Mouse (Mus musculus): ENCODE measurements around the gene Snrnp35. TPM values are rescaled to one million over a fixed set of nuclear protein-coding genes. Genes with fewer than 3 reads are reported as not detected.
A peak's percentile ranks its signal among the peaks of the same experiment; 100 is the strongest.

Snrnp35 gene
- 20.7 and 22.2 TPM in 2 replicates for polyA plus RNA-seq (2015; fragmentation: Nextera tagmentation; extraction: Ambion mirVana)

DNA sequence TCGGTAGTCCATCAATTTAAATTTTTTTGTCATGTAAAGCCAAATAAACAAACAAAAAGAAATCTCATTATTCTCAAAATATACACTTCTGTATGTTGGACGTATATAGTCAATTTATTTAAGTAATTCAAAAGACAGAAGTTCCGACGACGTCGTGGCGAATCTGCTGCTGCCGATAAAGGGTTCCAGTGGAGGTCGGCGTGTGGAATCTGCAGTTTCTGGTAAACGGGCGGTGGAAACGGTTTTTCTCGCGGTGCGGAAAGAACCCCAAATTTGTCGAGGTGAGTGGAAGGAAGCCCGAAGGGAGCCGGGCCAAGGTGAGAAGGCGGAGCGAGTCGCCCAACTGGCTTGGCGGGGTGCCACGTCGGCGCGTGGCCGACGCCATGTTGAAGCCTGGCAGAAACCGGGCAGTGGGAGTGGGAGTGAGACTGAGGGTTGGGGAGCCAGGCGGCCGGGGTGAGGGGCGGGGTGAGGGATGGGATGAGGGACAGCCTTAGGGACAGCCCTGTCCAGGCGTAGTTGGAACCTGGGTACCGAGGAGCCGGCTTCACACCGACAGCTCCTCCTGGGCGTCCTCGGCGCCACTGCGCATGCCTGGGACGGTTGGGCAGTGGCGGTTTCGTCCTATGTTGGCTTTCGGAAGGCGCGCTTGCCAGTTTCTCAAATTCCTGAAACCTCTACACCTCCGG is at the start of gene Snrnp35:
Gene Snrnp35, plus strand, starts transcription at position 169 of the 689 bp plus-strand sequence.
- ATAC-seq (ENCODE audit: low FRiP score): peak; percentile 92
- no peaks in the 10 kb centered on the region for H3K27me3 ChIP-seq (replicated peaks)

DNA sequence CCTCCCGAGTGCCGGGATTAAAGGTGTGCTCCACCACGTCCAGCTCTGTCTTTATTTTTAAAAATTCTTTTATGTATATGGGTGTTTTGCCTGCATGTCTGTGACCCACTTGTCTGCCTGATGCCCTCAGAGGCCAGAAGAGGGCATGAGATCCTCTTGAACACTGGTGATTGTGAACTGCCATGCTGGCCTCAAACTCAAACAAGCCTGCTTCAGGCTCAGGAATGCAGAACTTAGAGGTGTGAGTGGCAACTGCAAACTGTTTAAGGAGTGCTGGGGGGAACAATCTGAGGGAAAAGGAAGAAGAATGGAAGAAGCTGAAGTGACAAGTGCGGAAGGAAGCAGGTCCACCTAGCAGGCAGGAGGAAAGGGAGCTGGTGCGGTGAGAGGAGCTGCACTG is 44.7 kb upstream of the Snrnp35 start:
- Histone ChIP-seq H3K9ac (replicated peaks) (no peak overlapping the region), H3K27me3 (replicated peaks) (no peaks in the 10 kb centered on the region)

More for the DNA sequence above, at the start of gene Snrnp35:
- Histone ChIP-seq H3K9ac (replicated peaks) (peak within 1 kb of the TSS; percentile 61), H3K27ac (replicated peaks) (peak within 1 kb of the TSS; percentile 98), H3K4me3 (replicated peaks) (peak within 1 kb of the TSS; percentile 65), H3K4me1 (peaks cover 24% of the 10 kb centered on the region), H3K4me2 (peak within 1 kb of the TSS; percentile 66), H3K9me3 (replicated peaks) (no peaks in the 10 kb centered on the region), H3K36me3 (no peaks in the 10 kb centered on the region)
- WGBS: under 1% methylated on average over 48 of the region's 48 CpGs

DNA sequence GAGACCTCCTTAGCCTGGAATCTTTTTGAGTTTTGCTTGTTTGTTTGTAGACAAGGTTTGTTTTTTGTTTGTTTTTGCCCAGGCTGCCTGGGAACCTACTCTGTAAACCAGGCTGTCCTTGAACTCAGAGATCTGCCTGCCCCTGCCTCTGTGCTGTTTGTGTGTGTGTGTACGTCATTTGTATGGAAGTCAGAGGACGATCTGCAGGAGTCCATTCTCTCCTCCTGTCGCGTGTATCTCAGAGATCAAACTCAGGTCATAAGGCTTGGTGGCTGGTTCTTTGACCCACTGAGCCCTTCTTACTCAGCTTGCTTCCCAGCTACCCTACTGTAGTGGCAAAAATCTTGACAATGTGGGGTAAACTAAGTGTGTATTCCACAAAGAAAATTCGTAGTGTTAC is 44.2 kb upstream of the Snrnp35 start:
- Histone ChIP-seq H3K27me3 (replicated peaks) (no peaks in the 10 kb centered on the region), H3K9me3 (replicated peaks) (no peaks in the 10 kb centered on the region), H3K27ac (replicated peaks) (no peak overlapping the region; the same call in 1 of the 2 replicates), H3K9ac (replicated peaks) (no peak overlapping the region), H3K4me3 (replicated peaks) (peak overlapping the region; percentile 66; the same call in 1 of the 2 replicates), H3K4me1 (peaks cover 17% of the 10 kb centered on the region), H3K36me3 (no peaks in the 10 kb centered on the region), H3K4me2 (peak overlapping the region; percentile 100)
- no peak for ATAC-seq (ENCODE audit: low FRiP score)
- 70% methylated on average over 5 of the region's 5 CpGs for WGBS

More for the DNA sequence above, 44.7 kb upstream of the Snrnp35 start:
- Histone ChIP-seq H3K4me3 (replicated peaks) (no peak overlapping the region), H3K27ac (replicated peaks) (no peak overlapping the region), H3K4me2 (no peak overlapping the region), H3K4me1 (peaks cover 17% of the 10 kb centered on the region), H3K9me3 (replicated peaks) (no peaks in the 10 kb centered on the region), H3K36me3 (no peaks in the 10 kb centered on the region)
- WGBS: 92% methylated on average over 5 of the region's 5 CpGs
- ATAC-seq (ENCODE audit: low FRiP score): no peak

DNA sequence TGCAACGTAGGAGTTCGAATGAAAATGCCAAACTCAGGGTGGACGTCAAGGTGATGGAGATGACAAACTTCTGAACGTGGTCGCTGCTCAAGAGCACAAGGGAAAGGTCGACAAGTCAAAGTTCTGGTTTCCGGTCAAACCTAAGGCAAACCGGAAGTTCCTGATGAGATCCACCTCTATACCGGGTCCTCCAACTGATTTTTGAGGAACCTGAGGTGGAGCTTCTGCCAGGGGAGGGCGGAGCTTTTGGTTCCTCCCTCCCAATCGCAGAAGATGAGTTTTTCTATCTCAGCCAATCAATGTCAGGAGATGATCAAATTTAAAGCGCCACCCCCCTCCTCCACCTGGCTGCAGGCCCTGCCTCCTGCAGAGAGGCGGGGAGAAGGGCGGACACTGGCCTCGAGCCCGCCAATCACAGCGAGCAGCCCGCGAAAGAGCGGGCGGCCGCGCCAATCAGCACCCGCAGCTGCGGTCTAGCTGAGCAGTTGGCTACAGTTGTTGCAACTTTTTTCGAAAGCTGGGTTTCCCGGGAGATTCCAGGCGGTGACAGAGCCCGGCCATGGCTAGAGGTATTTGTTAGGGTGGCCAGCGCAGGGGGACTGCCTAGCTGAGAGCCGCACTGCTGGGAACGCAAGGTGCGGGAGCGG is 43.4 kb upstream of the Snrnp35 start, which contains the start of gene Kmt5a:
Gene Kmt5a, plus strand, starts transcription at position 484 of the 647 bp plus-strand sequence.
- Histone ChIP-seq H3K9me3 (replicated peaks) (no peaks in the 10 kb centered on the region), H3K36me3 (no peaks in the 10 kb centered on the region), H3K4me3 (replicated peaks) (peak within 1 kb of the TSS; percentile 66), H3K27me3 (replicated peaks) (no peaks in the 10 kb centered on the region), H3K4me1 (peaks cover 20% of the 10 kb centered on the region), H3K9ac (replicated peaks) (peak within 1 kb of the TSS; percentile 61), H3K4me2 (peak within 1 kb of the TSS; percentile 100), H3K27ac (replicated peaks) (peak within 1 kb of the TSS; percentile 73)
- peak; percentile 97 for ATAC-seq (ENCODE audit: low FRiP score)
- under 1% methylated on average over 34 of the region's 34 CpGs for WGBS

DNA sequence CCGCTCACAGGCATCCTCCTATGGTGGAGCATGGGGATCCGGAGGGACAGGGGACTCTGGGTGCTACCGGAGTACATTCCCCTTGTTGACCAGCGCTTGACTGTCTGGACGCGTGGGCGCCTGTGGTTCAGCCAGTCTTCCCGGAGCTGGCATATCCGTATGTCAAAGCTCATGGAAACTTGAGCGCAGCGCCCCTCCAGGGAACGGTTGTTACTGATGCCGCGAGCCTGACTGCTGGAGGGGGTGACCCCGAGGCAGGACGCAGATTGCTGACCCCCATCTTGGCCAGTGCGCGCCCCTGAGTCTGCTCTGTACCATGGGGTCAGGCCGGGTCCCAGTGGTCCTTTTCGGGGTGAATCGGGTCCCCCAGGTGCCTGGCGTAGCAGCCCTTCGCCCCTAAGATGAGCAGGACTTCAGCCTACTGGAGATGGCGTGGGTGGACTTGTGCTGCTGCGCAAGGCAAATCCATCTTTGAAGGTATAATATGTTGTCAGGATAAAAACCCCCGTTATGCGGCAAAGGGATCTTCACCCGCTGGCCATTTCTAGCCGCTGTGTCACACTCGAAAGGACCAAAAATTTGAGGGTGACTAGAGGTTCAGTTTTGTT is 42.7 kb upstream of the Snrnp35 start:
- peak; percentile 53 for ATAC-seq (ENCODE audit: low FRiP score)
- WGBS: under 1% methylated on average over 30 of the region's 30 CpGs
- Histone ChIP-seq H3K4me3 (replicated peaks) (peak overlapping the region; percentile 66), H3K9me3 (replicated peaks) (no peaks in the 10 kb centered on the region), H3K36me3 (no peaks in the 10 kb centered on the region), H3K9ac (replicated peaks) (peak overlapping the region; percentile 61), H3K4me2 (peak overlapping the region; percentile 100), H3K27me3 (replicated peaks) (no peaks in the 10 kb centered on the region), H3K27ac (replicated peaks) (peak overlapping the region; percentile 73), H3K4me1 (peaks cover 25% of the 10 kb centered on the region)

DNA sequence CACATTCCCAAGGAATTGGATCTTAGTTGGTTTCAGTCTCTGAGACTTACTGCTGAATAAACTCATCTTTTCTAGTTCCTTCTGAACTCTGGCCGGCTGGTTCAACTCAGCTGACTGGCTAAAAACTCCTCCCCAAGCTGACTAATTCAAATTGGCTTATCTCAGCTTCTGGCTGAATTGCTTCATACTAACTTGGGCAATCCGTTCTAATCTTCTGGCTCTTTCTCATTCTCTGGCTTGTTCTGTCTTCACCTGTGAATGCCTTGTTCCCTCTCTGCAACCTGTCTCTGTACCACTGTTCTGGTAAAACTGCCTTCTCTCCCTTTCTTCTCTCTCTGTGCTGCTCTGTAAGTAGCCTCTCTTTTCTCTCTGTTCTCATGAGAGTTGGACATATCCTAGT is 40.3 kb upstream of the Snrnp35 start:
- H3K4me3 ChIP-seq (replicated peaks): no peak overlapping the region
- no peaks in the 10 kb centered on the region for H3K9me3 ChIP-seq (replicated peaks)
- peaks cover 42% of the 10 kb centered on the region for H3K4me1 ChIP-seq
- no peak overlapping the region for H3K4me2 ChIP-seq
- no peak overlapping the region for H3K9ac ChIP-seq (replicated peaks)
- no peak for ATAC-seq (ENCODE audit: low FRiP score)
- H3K27me3 ChIP-seq (replicated peaks): no peaks in the 10 kb centered on the region
- H3K36me3 ChIP-seq: peaks cover 6% of the 10 kb centered on the region
- no peak overlapping the region for H3K27ac ChIP-seq (replicated peaks)
- 96% methylated on average over 2 of the region's 2 CpGs for WGBS

DNA sequence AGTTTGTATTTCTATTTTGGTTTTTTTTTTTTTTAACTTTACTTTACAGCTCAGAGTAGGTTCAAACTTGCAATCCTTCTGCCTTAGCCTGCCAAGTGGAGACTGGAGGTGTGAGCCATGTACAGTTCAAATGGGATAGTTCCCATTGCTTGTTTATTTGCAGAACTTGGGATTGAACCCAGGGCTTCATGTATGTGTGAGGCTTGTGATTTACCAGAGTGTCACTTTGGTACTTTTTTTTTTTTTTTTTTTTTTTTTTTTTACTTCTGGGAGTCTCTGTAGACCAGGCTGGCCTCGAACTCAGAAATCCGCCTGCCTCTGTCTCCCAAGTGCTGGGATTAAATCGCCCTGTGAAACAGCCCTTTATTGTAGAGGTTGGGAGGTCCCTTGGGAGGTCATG is 38.7 kb upstream of the Snrnp35 start:
- H3K4me2 ChIP-seq: peak overlapping the region; percentile 89

DNA sequence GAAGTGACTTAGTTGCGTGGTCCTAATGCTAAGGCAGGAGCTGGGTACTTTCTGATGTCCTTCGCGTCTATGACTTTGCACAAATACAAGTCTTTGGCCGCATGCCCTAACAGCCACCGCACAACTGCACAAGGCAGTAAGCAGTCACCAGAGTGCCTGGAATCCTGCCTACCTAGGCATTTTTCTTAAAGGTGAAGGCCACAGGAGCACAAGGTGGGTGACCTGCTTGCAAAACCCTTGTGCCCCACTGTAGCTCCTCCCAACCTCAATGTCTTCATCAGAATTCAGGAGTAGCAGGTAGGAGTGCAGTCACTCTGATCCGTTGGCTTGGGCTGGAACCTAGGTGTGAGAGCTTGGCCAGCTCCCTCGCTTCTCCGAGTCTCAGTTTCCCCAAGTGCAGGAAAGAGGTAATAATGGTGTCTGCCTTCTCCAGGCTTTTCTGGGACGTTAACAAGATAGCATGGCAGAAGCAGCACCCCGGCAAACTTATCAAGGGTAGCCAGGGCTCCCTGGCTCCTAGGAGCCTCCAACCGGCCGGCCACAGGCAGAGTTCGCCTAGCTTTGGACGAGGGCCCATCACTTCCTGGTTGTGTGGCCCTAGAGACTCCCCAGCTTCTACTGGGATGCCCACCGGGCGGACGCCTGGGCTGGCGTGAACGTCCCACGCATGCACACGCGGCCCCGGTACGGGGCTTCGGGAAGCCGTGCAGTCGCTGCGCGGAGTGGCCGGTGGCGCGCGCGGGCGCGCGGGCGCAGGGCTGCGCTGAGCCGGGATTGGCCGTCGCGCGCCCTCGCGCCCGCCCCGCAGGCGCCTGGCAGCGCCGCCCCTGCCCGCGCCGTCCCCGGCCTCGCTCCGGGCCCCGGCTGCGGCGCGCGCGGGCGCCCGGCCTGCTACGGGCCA is 38.0 kb upstream of the Snrnp35 start:
- WGBS: 10% methylated on average over 29 of the region's 66 CpGs

More for the DNA sequence above, 38.7 kb upstream of the Snrnp35 start:
- H3K4me1 ChIP-seq: peaks cover 48% of the 10 kb centered on the region
- H3K9me3 ChIP-seq (replicated peaks): no peaks in the 10 kb centered on the region
- H3K27me3 ChIP-seq (replicated peaks): no peaks in the 10 kb centered on the region
- ATAC-seq (ENCODE audit: low FRiP score): no peak
- H3K4me3 ChIP-seq (replicated peaks): no peak overlapping the region
- WGBS: 57% methylated on average over 3 of the region's 3 CpGs
- no peak overlapping the region for H3K27ac ChIP-seq (replicated peaks)
- H3K9ac ChIP-seq (replicated peaks): no peak overlapping the region
- peaks cover 20% of the 10 kb centered on the region for H3K36me3 ChIP-seq

DNA sequence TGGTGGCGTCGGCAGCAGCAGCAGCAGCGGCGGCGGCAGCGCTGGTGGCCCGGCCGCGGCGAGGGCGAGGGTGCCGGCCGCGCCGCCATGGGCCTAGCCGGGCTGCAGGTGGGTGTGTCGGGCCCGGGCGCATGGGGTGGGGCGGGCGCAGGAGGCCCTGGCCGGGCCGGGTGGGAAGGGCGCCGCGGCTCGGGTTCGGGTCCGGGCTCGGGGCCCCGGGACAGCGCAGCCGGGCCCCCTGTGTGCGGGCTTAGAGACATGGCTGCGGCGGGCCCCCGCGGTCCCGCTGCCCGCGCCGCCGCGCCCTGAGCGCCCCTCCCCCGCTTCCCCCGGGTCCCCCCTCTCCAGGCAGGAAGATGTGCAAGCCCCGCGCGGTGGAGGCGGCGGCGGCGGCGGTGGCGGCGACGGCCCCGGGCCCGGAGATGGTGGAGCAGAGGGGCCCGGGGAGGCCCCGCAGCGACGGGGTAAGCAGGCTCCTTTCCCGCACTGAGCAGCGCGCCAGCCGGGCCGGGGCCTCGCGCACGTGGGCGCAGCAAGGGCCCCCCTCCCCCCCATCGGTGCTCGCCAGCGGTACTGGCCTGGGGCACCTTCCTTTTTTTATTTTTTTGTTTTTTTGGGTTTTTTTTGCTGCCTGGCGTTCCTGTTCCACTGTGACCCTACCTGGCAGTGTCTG is 37.2 kb upstream of the Snrnp35 start:
- H3K36me3 ChIP-seq: peaks cover 35% of the 10 kb centered on the region
- H3K4me3 ChIP-seq (replicated peaks): peak overlapping the region; percentile 88
- ATAC-seq (ENCODE audit: low FRiP score): peak; percentile 36; the same call in 1 of the 2 replicates
- under 1% methylated on average over 36 of the region's 77 CpGs for whole genome bisulfite sequencing
- H3K9me3 ChIP-seq (replicated peaks): no peaks in the 10 kb centered on the region
- peak overlapping the region; percentile 97 for H3K9ac ChIP-seq (replicated peaks)
- H3K27me3 ChIP-seq (replicated peaks): no peaks in the 10 kb centered on the region
- peak overlapping the region; percentile 89 for H3K4me2 ChIP-seq
- H3K4me1 ChIP-seq: peaks cover 43% of the 10 kb centered on the region
- peak overlapping the region; percentile 84 for H3K27ac ChIP-seq (replicated peaks)

More for the DNA sequence above, 38.0 kb upstream of the Snrnp35 start:
- Histone ChIP-seq H3K27ac (replicated peaks) (peak overlapping the region; percentile 85), H3K36me3 (peaks cover 27% of the 10 kb centered on the region), H3K4me1 (peaks cover 51% of the 10 kb centered on the region), H3K9me3 (replicated peaks) (no peaks in the 10 kb centered on the region), H3K4me3 (replicated peaks) (peak overlapping the region; percentile 88), H3K27me3 (replicated peaks) (no peaks in the 10 kb centered on the region), H3K9ac (replicated peaks) (peak overlapping the region; percentile 97), H3K4me2 (peak overlapping the region; percentile 89)
- ATAC-seq (ENCODE audit: low FRiP score): peak; percentile 94

DNA sequence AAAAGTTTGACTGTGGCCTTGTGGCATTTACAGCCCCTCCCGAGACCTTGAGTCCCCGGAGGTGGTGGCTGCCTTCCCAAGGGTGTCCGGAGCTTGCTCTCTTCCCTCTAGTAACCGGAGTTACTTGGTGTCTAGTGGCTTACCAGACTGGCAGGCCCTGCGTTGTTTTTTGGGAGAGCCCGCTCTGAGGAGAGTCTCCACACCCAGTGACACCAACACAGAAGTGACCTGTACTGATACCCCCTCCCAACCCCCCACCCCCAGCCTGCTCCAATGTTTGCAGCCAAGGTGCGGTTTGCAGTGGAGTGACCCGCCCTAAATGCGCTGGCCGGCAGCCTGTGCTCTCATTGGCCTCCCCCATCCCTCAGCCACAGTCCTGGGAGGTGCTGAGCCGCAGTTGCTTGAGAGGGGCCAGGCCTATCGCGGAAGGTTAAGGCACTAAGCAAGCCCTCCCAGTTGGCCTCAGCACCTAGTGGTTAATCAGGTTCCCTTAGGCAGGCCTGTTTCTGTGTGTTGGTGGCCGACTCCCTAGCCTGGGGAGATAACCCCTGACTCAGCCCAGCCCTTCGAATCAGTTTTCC is 36.5 kb upstream of the Snrnp35 start:
- Histone ChIP-seq H3K27me3 (replicated peaks) (no peaks in the 10 kb centered on the region), H3K4me3 (replicated peaks) (peak overlapping the region; percentile 88), H3K9me3 (replicated peaks) (no peaks in the 10 kb centered on the region), H3K4me2 (peak overlapping the region; percentile 89), H3K4me1 (peaks cover 40% of the 10 kb centered on the region), H3K36me3 (peaks cover 42% of the 10 kb centered on the region), H3K27ac (replicated peaks) (0 out of 2 replicates have a peak overlapping the region, but pooled peaks have one; percentile 84), H3K9ac (replicated peaks) (peak overlapping the region; percentile 97)
- WGBS: 3% methylated on average over 15 of the region's 15 CpGs
- ATAC-seq (ENCODE audit: low FRiP score): no peak

All from neural tube, embryonic 15.5 days (tissue).